Mouse (Mus musculus): Measurements from ENCODE around the gene Pde3a.

DNA sequence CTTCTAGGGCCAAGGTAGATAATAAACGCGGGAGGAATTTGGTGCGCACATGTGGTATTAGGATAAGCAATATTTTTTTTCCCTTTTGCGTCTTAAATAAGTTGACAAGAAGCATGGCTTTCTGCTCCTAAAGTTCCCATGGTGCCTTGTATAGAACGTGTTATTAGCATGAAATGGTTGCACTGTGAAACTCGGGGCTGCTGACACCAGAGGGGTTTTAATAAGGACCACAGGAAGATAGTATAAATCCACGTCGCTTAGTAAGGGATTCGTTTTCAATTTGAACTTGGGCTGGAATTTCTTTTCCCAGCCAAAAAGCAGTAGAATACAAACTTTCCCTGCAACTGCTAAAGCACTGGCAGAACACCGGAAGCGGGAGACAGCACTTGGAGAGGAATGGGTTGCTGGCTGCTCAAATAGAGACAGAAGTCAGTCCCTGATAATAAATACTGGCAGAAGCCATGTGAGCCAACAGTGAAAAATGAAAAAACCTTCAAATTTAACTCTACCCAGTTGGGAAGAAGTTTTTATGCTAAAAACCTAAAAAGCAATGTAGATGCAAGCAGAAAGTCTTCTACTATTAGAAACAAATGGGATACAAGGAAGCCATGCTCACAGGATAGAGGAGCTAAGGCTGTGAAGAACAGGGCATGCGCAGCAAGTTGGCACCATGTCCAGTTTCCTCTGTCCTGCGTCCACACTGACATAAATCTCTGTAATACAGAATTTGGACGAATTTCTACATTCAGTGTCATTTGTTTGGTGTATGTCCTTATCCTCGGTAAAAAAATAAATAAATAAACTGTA is 22.0 kb upstream of the Pde3a start:
- no peak for TF ChIP-seq POLR2A (IDR thresholded peaks at IDR 0.05; ENCODE audit: insufficient read length, low read depth)
- TF ChIP-seq MAX (IDR thresholded peaks at IDR 0.05; ENCODE audit: low read depth): no peak
- TF ChIP-seq POLR2AphosphoS2 (IDR thresholded peaks at IDR 0.05; ENCODE audit: insufficient read length, low read depth): no peak
- no peak for TF ChIP-seq TCF12 (IDR thresholded peaks at IDR 0.05; ENCODE audit: insufficient read depth, poor library complexity, severe bottlenecking)

Measured in myocyte (in vitro differentiated cells).